Mouse (Mus musculus) heart, embryonic 13.5 days (tissue): ENCODE results near the gene Klf9. TPM values are rescaled to one million over a fixed set of nuclear protein-coding genes. Genes with fewer than 3 reads are reported as not detected.

ENCODE experiments used
- ATAC-seq: fragments of 200-750 bp; cut with Nextera tagmentation; 2 replicates; pipeline ENCODE4 v1.8.0; 2017; ENCODE audit warnings: moderate TSS enrichment; ENCODE audit not compliant: insufficient number of reproducible peaks, low FRiP score, low TSS enrichment; ENCODE audit errors: extremely low read depth
- H3K27ac ChIP-seq: fragments of 300-500 bp; sonication (generic); replicated peaks from 2 replicates; pipeline ENCODE4 v1.5.1; 2015; ENCODE audit warnings: moderate library complexity, mild to moderate bottlenecking, inconsistent platforms
- H3K27me3 ChIP-seq: fragments of 300-500 bp; sonication (generic); replicated peaks from 2 replicates; pipeline ENCODE4 v1.6.1; 2015; ENCODE audit warnings: mild to moderate bottlenecking, inconsistent platforms
- H3K36me3 ChIP-seq: fragments of 300-500 bp; sonication (generic); 2 replicates; pipeline ENCODE4 v1.6.1; 2015; ENCODE audit warnings: mild to moderate bottlenecking, inconsistent platforms
- H3K4me1 ChIP-seq: fragments of 300-500 bp; sonication (generic); 2 replicates; pipeline ENCODE4 v1.6.1; 2015; ENCODE audit warnings: inconsistent platforms
- H3K4me2 ChIP-seq: fragments of 300-500 bp; sonication (generic); 2 replicates; pipeline ENCODE4 v1.6.1; 2015; ENCODE audit warnings: inconsistent platforms, mild to moderate bottlenecking, moderate library complexity
- H3K4me3 ChIP-seq: fragments of 300-500 bp; sonication (generic); 2 replicates; pipeline ENCODE4 v1.5.1; 2015; ENCODE audit warnings: moderate library complexity, mild to moderate bottlenecking, inconsistent platforms
- H3K9ac ChIP-seq: fragments of 300-500 bp; sonication (generic); 2 replicates; pipeline ENCODE4 v1.6.1; 2015; ENCODE audit warnings: inconsistent platforms, mild to moderate bottlenecking, moderate library complexity
- H3K9me3 ChIP-seq: fragments of 300-500 bp; sonication (generic); 2 replicates; pipeline ENCODE4 v1.6.1; 2016; ENCODE audit warnings: inconsistent platforms
- WGBS: fragments of 180-500 bp; shearing (Covaris S2); methylation state at CpG from one replicate; pipeline ENCODE4 v1.1.7; 2015; ENCODE audit warnings: mixed read lengths; 5-methylcytosine and 5-hydroxymethylcytosine counted together
- polyA plus RNA-seq: library from polyadenylated mRNA; unstranded; fragments of >200 nt; fragmentation: Nextera tagmentation; extraction: Ambion mirVana; gene quantifications from 2 replicates; pipeline ENCODE4 v1.2.1, GENCODE M21; 2015

The Klf9 gene
- polyA plus RNA-seq, 1 experiment from 2014 or later, result 2.2 TPM

GRCm38 (mm10) chr19:23168899-23169658, 28.1 kb downstream of the Klf9 start:
- peaks cover 4% of the 10 kb centered on the region; the same call in 1 of the 2 replicates for H3K9me3 ChIP-seq
- H3K9ac ChIP-seq, result no peak overlapping the region
- no peaks in the 10 kb centered on the region for H3K27me3 ChIP-seq
- WGBS, result 78% methylated on average over 5 of the region's 5 CpGs
- H3K27ac ChIP-seq, result no peak overlapping the region
- H3K36me3 ChIP-seq, result peaks cover 5% of the 10 kb centered on the region; the same call in 1 of the 2 replicates
- ATAC-seq, result no peak
- H3K4me3 ChIP-seq, result no peak overlapping the region
- H3K4me1 ChIP-seq, result no peaks in the 10 kb centered on the region
- H3K4me2 ChIP-seq, result no peak overlapping the region

GRCm38 (mm10) chr19:23169659-23170050, 28.6 kb downstream of the Klf9 start:
- Histone ChIP-seq H3K9me3 (peaks cover 4% of the 10 kb centered on the region; the same call in 1 of the 2 replicates), H3K9ac (no peak overlapping the region), H3K36me3 (peaks cover 5% of the 10 kb centered on the region; the same call in 1 of the 2 replicates), H3K4me2 (no peak overlapping the region), H3K27ac (no peak overlapping the region), H3K4me1 (no peaks in the 10 kb centered on the region), H3K27me3 (no peaks in the 10 kb centered on the region), H3K4me3 (no peak overlapping the region)
- no peak for ATAC-seq
- 75% methylated on average over 2 of the region's 2 CpGs for WGBS

- Histone ChIP-seq H3K4me3 (no peak overlapping the region), H3K9ac (no peak overlapping the region), H3K4me2 (no peak overlapping the region), H3K27me3 (no peaks in the 10 kb centered on the region), H3K36me3 (peaks cover 5% of the 10 kb centered on the region; the same call in 1 of the 2 replicates), H3K27ac (no peak overlapping the region), H3K9me3 (peaks cover 4% of the 10 kb centered on the region; the same call in 1 of the 2 replicates), H3K4me1 (peaks cover 6% of the 10 kb centered on the region; the same call in 1 of the 2 replicates)
- no peak for ATAC-seq
- 78% methylated on average over 5 of the region's 5 CpGs for WGBS
Observed at GRCm38 (mm10) chr19:23170476-23170875, 29.4 kb downstream of the Klf9 start.

DNA sequence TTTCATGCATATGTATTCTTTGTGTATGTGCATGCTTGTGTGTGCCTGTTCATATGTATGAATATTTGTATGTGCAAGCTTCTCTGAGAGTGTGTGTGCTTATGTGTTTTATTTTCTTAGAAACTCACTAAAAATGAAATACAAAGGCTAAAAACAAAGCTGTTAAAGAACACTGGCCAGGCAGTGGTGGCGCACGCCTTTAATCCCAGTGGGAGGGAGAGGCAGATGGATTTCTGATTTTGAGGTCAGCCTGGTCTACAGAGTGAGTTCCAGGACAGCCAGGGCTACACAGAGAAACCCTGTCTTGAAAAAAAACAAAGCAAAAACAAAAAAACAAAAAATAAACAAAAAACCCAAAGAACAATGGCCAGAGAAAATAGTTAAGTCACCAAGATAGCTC, 30.1 kb downstream of the Klf9 start:
- H3K9me3 ChIP-seq, result peaks cover 4% of the 10 kb centered on the region; the same call in 1 of the 2 replicates
- ATAC-seq, result no peak
- no peak overlapping the region for H3K9ac ChIP-seq
- H3K4me1 ChIP-seq, result peaks cover 10% of the 10 kb centered on the region; the same call in 1 of the 2 replicates
- WGBS, result 91% methylated on average over 2 of the region's 2 CpGs
- H3K27ac ChIP-seq, result no peak overlapping the region
- peaks cover 5% of the 10 kb centered on the region; the same call in 1 of the 2 replicates for H3K36me3 ChIP-seq
- H3K4me3 ChIP-seq, result no peak overlapping the region
- H3K4me2 ChIP-seq, result no peak overlapping the region
- no peaks in the 10 kb centered on the region for H3K27me3 ChIP-seq

DNA sequence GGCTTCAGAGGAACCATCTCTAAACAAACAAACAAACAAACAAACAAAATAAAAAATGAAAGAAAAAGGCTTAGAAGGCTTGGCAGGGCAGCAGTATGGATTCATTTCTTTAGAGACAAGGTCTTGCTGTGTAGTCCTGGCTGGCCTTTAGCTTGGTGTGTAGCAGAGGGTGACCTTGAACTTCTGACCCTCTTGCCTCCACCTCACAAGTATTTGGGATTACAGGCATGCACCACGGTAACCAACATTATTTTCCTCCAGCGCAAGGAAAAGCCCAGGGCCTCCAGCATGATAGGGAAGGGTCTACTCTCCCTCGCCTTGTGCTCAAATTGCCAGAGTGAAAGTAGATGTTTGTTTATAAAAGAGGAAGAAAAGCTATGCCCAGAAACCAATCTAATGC, 34.1 kb downstream of the Klf9 start:
- no peak overlapping the region for H3K9ac ChIP-seq
- no peak overlapping the region for H3K4me2 ChIP-seq
- no peak for ATAC-seq
- no peak overlapping the region for H3K4me3 ChIP-seq
- H3K27me3 ChIP-seq, result no peaks in the 10 kb centered on the region
- H3K27ac ChIP-seq, result no peak overlapping the region
- WGBS, result 58% methylated on average over 3 of the region's 3 CpGs
- peaks cover 10% of the 10 kb centered on the region; the same call in 1 of the 2 replicates for H3K4me1 ChIP-seq
- peaks cover 1% of the 10 kb centered on the region; the same call in 1 of the 2 replicates for H3K9me3 ChIP-seq
- H3K36me3 ChIP-seq, result peaks cover 4% of the 10 kb centered on the region; the same call in 1 of the 2 replicates

DNA sequence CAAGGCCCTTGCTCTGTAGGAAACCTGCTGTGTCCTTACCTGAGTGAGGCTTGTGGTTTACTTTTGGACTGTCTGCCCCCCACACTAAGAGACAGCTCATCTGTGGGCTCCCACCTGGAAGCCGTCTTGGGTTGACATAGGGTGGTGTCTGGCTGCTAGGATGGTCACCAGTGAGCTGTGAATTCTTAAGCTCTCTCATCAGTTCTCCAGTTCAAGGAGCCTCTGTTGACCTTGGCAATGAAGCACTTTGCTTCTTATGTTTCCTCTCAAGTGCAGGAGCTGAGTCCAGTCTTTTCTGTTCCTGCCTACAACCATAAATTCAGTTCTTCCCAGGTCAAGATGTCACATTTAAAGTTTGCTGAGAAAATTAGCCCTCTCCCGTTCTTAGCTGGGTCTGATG, 34.5 kb downstream of the Klf9 start:
- 64% methylated on average over 2 of the region's 2 CpGs for WGBS
- no peaks in the 10 kb centered on the region for H3K36me3 ChIP-seq
- no peaks in the 10 kb centered on the region for H3K27me3 ChIP-seq
- no peak overlapping the region for H3K4me3 ChIP-seq
- no peaks in the 10 kb centered on the region for H3K9me3 ChIP-seq
- H3K9ac ChIP-seq, result no peak overlapping the region
- ATAC-seq, result no peak
- H3K4me2 ChIP-seq, result no peak overlapping the region
- peaks cover 10% of the 10 kb centered on the region; the same call in 1 of the 2 replicates for H3K4me1 ChIP-seq
- H3K27ac ChIP-seq, result no peak overlapping the region

DNA sequence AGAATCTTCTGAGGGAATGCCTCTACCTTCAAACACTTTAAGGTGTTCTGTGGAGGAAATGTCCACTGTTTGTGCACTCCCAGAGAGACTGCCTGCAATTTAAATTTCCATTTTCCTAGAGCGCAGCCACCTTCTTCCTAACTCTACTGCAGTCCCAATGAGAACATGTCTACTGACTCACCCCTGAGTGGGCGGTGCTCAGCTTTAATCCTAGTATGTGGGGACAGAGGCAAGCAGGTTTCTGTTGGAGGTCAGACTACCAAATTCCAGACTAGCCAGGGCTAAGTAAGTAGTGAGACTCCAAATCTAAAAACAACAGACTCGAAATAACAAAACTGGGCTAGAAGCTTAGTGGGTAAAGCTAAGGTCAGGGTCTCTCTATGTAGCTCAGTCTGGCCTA, 37.5 kb downstream of the Klf9 start:
- H3K4me1 ChIP-seq, result peaks cover 10% of the 10 kb centered on the region; the same call in 1 of the 2 replicates
- no peak overlapping the region for H3K4me3 ChIP-seq
- no peak overlapping the region for H3K4me2 ChIP-seq
- no peak for ATAC-seq
- WGBS, result 86% methylated on average over 3 of the region's 3 CpGs
- no peaks in the 10 kb centered on the region for H3K9me3 ChIP-seq
- no peak overlapping the region for H3K27ac ChIP-seq
- no peak overlapping the region for H3K9ac ChIP-seq
- peaks cover 3% of the 10 kb centered on the region for H3K36me3 ChIP-seq
- H3K27me3 ChIP-seq, result no peaks in the 10 kb centered on the region

DNA sequence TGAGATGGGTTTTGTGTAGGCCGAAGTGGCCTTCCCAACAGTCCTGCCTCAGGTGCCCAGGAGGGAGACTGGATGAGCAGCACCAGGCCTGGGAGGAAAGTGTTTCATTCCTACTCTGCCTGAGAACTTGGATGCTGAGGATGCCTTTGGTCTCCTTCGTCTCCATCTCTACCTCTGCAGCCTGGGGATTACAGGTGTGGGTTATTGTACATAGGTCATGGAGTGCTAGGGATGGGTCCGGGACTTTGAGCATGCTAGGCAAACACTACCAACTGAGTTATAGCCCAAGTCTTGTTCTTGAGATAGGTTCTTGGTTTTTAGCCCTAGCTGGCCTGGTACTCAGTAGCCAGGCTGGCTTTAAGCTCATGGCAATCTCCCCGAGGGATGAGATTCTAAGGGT, 42.5 kb downstream of the Klf9 start:
- Histone ChIP-seq H3K27ac (no peak overlapping the region), H3K9me3 (no peaks in the 10 kb centered on the region), H3K4me3 (no peak overlapping the region), H3K36me3 (peaks cover 10% of the 10 kb centered on the region), H3K9ac (no peak overlapping the region), H3K4me2 (no peak overlapping the region), H3K4me1 (0 out of 2 replicates have a peak, but pooled peaks cover 2% of the 10 kb centered on the region), H3K27me3 (no peaks in the 10 kb centered on the region)
- no peak for ATAC-seq
- WGBS, result 83% methylated on average over 4 of the region's 4 CpGs

DNA sequence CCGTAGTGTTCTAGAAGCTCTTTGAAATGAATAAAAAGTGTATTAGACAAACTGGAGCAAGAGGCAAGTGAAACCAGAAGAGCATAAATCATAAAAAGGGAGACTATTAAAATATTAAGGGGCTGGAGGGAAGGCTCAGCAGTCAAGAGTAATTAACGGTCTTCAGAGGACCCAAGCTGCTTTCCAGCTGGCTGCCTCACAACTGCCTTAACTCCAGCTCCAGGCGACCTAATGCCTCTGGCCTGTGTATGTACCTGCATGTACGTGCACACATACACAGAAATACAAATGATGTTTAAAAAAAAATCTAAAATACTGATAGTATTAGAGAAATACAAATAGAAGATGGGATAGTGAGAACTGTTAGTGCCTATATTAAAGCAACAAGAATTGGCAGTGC, 43.0 kb downstream of the Klf9 start:
- WGBS, result 86% methylated on average over 4 of the region's 4 CpGs
- Histone ChIP-seq H3K27me3 (no peaks in the 10 kb centered on the region), H3K9me3 (no peaks in the 10 kb centered on the region), H3K27ac (no peak overlapping the region), H3K4me3 (no peak overlapping the region), H3K9ac (no peak overlapping the region), H3K4me1 (0 out of 2 replicates have a peak, but pooled peaks cover 2% of the 10 kb centered on the region), H3K4me2 (no peak overlapping the region), H3K36me3 (peaks cover 12% of the 10 kb centered on the region)
- ATAC-seq, result no peak

GRCm38 (mm10) chr19:23187732-23188131, 46.7 kb downstream of the Klf9 start:
- H3K27ac ChIP-seq, result no peak overlapping the region
- H3K4me2 ChIP-seq, result no peak overlapping the region
- no peak overlapping the region for H3K4me3 ChIP-seq
- H3K9ac ChIP-seq, result no peak overlapping the region
- peaks cover 21% of the 10 kb centered on the region for H3K36me3 ChIP-seq
- WGBS, result 88% methylated on average over 6 of the region's 6 CpGs
- H3K4me1 ChIP-seq, result 0 out of 2 replicates have a peak, but pooled peaks cover 2% of the 10 kb centered on the region
- no peaks in the 10 kb centered on the region for H3K27me3 ChIP-seq
- no peak for ATAC-seq
- no peaks in the 10 kb centered on the region for H3K9me3 ChIP-seq

- 84% methylated on average over 7 of the region's 7 CpGs for WGBS
- Histone ChIP-seq H3K27ac (no peak overlapping the region), H3K4me1 (0 out of 2 replicates have a peak, but pooled peaks cover 2% of the 10 kb centered on the region), H3K4me3 (no peak overlapping the region), H3K9ac (no peak overlapping the region), H3K4me2 (no peak overlapping the region), H3K36me3 (peaks cover 21% of the 10 kb centered on the region), H3K9me3 (no peaks in the 10 kb centered on the region), H3K27me3 (no peaks in the 10 kb centered on the region)
- no peak for ATAC-seq
Observed at GRCm38 (mm10) chr19:23188986-23189385, 48.0 kb downstream of the Klf9 start.

DNA sequence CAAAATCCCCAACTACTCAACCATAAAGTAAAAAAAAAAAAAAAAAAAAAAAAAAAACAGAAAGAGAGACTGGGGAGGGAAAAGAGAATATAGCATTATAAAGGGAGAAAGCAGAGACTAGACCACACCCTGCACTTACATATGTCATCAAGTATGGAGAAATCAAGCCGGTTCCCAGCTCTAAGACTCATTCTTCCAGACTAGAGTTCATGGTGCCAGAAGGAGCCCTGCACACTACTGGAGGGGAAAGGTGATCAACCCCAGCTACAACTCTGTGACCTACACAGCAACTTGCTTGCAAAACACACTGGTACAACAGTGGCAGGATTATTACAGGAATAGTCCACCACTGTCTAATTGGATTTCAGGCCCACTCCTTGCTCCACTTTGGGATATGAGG, 48.7 kb downstream of the Klf9 start:
- no peak overlapping the region for H3K27ac ChIP-seq
- peaks cover 18% of the 10 kb centered on the region for H3K36me3 ChIP-seq
- H3K9me3 ChIP-seq, result no peaks in the 10 kb centered on the region
- H3K4me2 ChIP-seq, result no peak overlapping the region
- H3K4me1 ChIP-seq, result no peaks in the 10 kb centered on the region
- no peaks in the 10 kb centered on the region for H3K27me3 ChIP-seq
- H3K4me3 ChIP-seq, result no peak overlapping the region
- 57% methylated on average over 1 of the region's 1 CpGs for WGBS
- no peak overlapping the region for H3K9ac ChIP-seq
- no peak for ATAC-seq
